ENCODE assay signal across 8 mouse cellular contexts in the genomic region with DNA sequence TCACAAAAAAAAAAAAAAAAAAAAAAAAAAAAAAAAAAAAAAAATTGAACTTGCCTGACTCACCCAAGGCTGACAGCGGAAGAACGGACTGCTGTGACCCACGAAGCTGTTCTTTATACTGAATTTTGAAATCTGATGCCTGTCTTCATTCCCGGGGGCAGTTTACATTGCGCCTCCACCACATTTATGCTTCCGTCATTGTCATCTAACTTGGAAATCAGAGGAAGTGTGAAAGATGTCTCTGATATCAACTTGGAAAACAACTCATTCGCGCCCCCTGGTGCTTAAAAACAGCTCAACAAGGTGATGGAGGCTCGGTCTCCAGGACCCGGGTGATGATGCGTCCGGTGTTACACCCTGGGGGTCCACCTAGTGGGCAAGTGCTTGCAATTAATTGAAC. TPM values are rescaled to one million over a fixed set of nuclear protein-coding genes. Genes with fewer than 3 reads are reported as not detected.
DNase-seq lines count a peak whose midpoint lies in the region; ATAC-seq and TF ChIP-seq lines count a peak whose summit lies in the region.

No protein-coding gene starts in this region.

- intact Hi-C loops in heart, postnatal 10 days (cut with DNase I) = loop anchor here (1.0 to 5.0 kb wide), 4 partner anchors 115 to 324 kb away; no protein-coding TSS in a partner anchor

- peaks cover 8% of the 10 kb centered on the region for H3K4me1 ChIP-seq in forebrain, embryonic 11.5 days (replicated peaks; ENCODE audit: control insufficient read depth, insufficient read depth, low read length)
- peaks cover 3% of the 10 kb centered on the region; the same call in 1 of the 2 replicates for H3K4me1 ChIP-seq in liver, embryonic 16.5 days (ENCODE audit: control insufficient read depth, low read depth, low read length)
- H3K4me1 ChIP-seq in neural tube, embryonic 12.5 days = peaks cover 9% of the 10 kb centered on the region; the same call in 1 of the 2 replicates
- peaks cover 18% of the 10 kb centered on the region for H3K4me1 ChIP-seq in testis, adult 2 months (ENCODE audit: control insufficient read depth, insufficient read depth, low read length)

- no peaks in the 10 kb centered on the region for H3K27me3 ChIP-seq in C2C12 (ENCODE audit: control insufficient read depth, insufficient read depth, insufficient read length)
- H3K27me3 ChIP-seq in forebrain, embryonic 11.5 days (ENCODE audit: control insufficient read depth, insufficient read depth, low read length) = peaks cover 19% of the 10 kb centered on the region
- H3K27me3 ChIP-seq in liver, embryonic 16.5 days (ENCODE audit: control insufficient read depth, insufficient read depth, low read depth, low read length) = peaks cover 45% of the 10 kb centered on the region
- no peaks in the 10 kb centered on the region for H3K27me3 ChIP-seq in neural tube, embryonic 12.5 days (replicated peaks)
- peaks cover 5% of the 10 kb centered on the region; the same call in 1 of the 2 replicates for H3K27me3 ChIP-seq in testis, adult 2 months (ENCODE audit: control insufficient read depth, insufficient read depth, low read length)

- no peaks in the 10 kb centered on the region for H3K9me3 ChIP-seq in forebrain, embryonic 11.5 days (ENCODE audit: control insufficient read depth, low read length)
- H3K9me3 ChIP-seq in liver, embryonic 16.5 days (replicated peaks; ENCODE audit: control insufficient read depth, low read length) = no peaks in the 10 kb centered on the region
- H3K9me3 ChIP-seq in neural tube, embryonic 12.5 days = no peaks in the 10 kb centered on the region

- no peak overlapping the region for H3K9ac ChIP-seq in forebrain, embryonic 11.5 days (ENCODE audit: low read length)
- H3K9ac ChIP-seq in liver, embryonic 16.5 days (ENCODE audit: low read depth, low read length) = no peak overlapping the region
- H3K9ac ChIP-seq in neural tube, embryonic 12.5 days = no peak overlapping the region

- peak; percentile 89 for DNase-seq in brain, adult 2 months (ENCODE audit: low read depth, low spot score)
- DNase-seq in forebrain, embryonic 11.5 days (ENCODE audit: low spot score) = peak; percentile 94
- DNase-seq in heart, postnatal 10 days = peak; percentile 90 to 95
- DNase-seq in kidney, postnatal 4 days = peak; percentile 96

- no peak overlapping the region for H3K27ac ChIP-seq in forebrain, embryonic 11.5 days (ENCODE audit: low read depth, low read length)
- no peak overlapping the region for H3K27ac ChIP-seq in liver, embryonic 16.5 days (ENCODE audit: low read length)
- H3K27ac ChIP-seq in neural tube, embryonic 12.5 days = no peak overlapping the region
- H3K27ac ChIP-seq in testis, adult 2 months (ENCODE audit: control insufficient read depth, insufficient read depth, low read depth, low read length) = no peak overlapping the region

- H3K79me2 ChIP-seq in C2C12 (ENCODE audit: control insufficient read depth, insufficient read depth) = peaks cover 28% of the 10 kb centered on the region

- WGBS in forebrain, embryonic 11.5 days = under 1% methylated on average over 12 of the region's 12 CpGs
- WGBS in liver, embryonic 16.5 days (ENCODE audit: insufficient replicate concordance) = under 1% methylated on average over 12 of the region's 12 CpGs
- under 1% methylated on average over 12 of the region's 12 CpGs for WGBS in neural tube, embryonic 12.5 days

- no peak overlapping the region for H3K4me3 ChIP-seq in C2C12 (ENCODE audit: insufficient read depth, poor library complexity, severe bottlenecking)
- H3K4me3 ChIP-seq in forebrain, embryonic 11.5 days (ENCODE audit: low read depth, low read length) = no peak overlapping the region
- 0 out of 2 replicates have a peak overlapping the region, but pooled peaks have one; percentile 14 for H3K4me3 ChIP-seq in liver, embryonic 16.5 days (ENCODE audit: low read depth, low read length)
- no peak overlapping the region for H3K4me3 ChIP-seq in neural tube, embryonic 12.5 days
- peak overlapping the region; percentile 25; the same call in 1 of the 2 replicates for H3K4me3 ChIP-seq in testis, adult 2 months (ENCODE audit: control insufficient read depth, low read depth, low read length)

- peak overlapping the region; percentile 31; the same call in 1 of the 2 replicates for H3K4me2 ChIP-seq in forebrain, embryonic 11.5 days (ENCODE audit: low read depth, low read length, severe bottlenecking)
- peak overlapping the region; percentile 78 for H3K4me2 ChIP-seq in liver, embryonic 16.5 days (ENCODE audit: low read depth, low read length)
- H3K4me2 ChIP-seq in neural tube, embryonic 12.5 days (replicated peaks) = peak overlapping the region; percentile 95

- H3ac ChIP-seq in C2C12 (ENCODE audit: control insufficient read depth, insufficient read length, low read depth) = no peak overlapping the region

- TF ChIP-seq CTCF in C2C12 (IDR thresholded peaks at IDR 0.05; ENCODE audit: control insufficient read depth, insufficient read depth, insufficient read length) = peak; percentile 72
- TF ChIP-seq CTCF in testis, adult 2 months (IDR thresholded peaks at IDR 0.05; ENCODE audit: control insufficient read depth, insufficient read depth, insufficient replicate concordance, low read depth, low read length) = peak; percentile 56; the same call in 1 of the 2 replicates

- H3K79me3 ChIP-seq in C2C12 (ENCODE audit: low read depth) = peaks cover 6% of the 10 kb centered on the region

- no peak for TF ChIP-seq POLR2A in testis, adult 2 months (IDR thresholded peaks at IDR 0.05; ENCODE audit: control insufficient read depth, low read depth, low read length)

- no peak for ATAC-seq in forebrain, embryonic 11.5 days (replicated peaks; ENCODE audit: low FRiP score)
- ATAC-seq in liver, embryonic 16.5 days (ENCODE audit: low read depth) = no peak
- no peak for ATAC-seq in neural tube, embryonic 12.5 days (ENCODE audit: low FRiP score, low read depth)

- H3K36me3 ChIP-seq in C2C12 (ENCODE audit: control insufficient read depth, insufficient read depth) = no peaks in the 10 kb centered on the region
- no peaks in the 10 kb centered on the region for H3K36me3 ChIP-seq in forebrain, embryonic 11.5 days (ENCODE audit: control insufficient read depth, insufficient read depth, low read length)
- H3K36me3 ChIP-seq in liver, embryonic 16.5 days (ENCODE audit: control insufficient read depth, insufficient read depth) = no peaks in the 10 kb centered on the region
- H3K36me3 ChIP-seq in neural tube, embryonic 12.5 days = no peaks in the 10 kb centered on the region
- H3K36me3 ChIP-seq in testis, adult 2 months (ENCODE audit: control insufficient read depth, insufficient read depth, low read length) = no peaks in the 10 kb centered on the region

TF ChIP-seq in C2C12, 6 proteins besides CTCF, POLR2A, EP300 and RAD21:
- TF ChIP-seq USF1 (IDR thresholded peaks at IDR 0.05; ENCODE audit: low read depth) (no peak), MAX (IDR thresholded peaks at IDR 0.05) (no peak), MYOD1 (IDR thresholded peaks at IDR 0.05; ENCODE audit: control insufficient read depth, insufficient read length, low read depth) (no peak), MYOG (IDR thresholded peaks at IDR 0.05; ENCODE audit: control insufficient read depth, extremely low read depth, insufficient read length) (no peak)

RNA-seq across cellular contexts. Expression of a gene that starts 1.8 kb away (rescaled TPM):
- 18.8 TPM for polyA plus RNA-seq in C2C12 (2012; fragmentation: generic; extraction: Trizol)
- 16.1 and 17.8 TPM in 2 replicates for polyA plus RNA-seq in forebrain, embryonic 11.5 days (2014; fragmentation: Nextera tagmentation; extraction: Ambion mirVana)
- 10 to 100 TPM; 27.3 to 27.9 TPM for total RNA-seq in heart, postnatal 10 days (2021)
- polyA plus RNA-seq in liver, embryonic 16.5 days (2015; fragmentation: Nextera tagmentation; extraction: Ambion mirVana) = 6.6 and 7.4 TPM in 2 replicates
- polyA plus RNA-seq in neural tube, embryonic 12.5 days (2016; fragmentation: Nextera tagmentation; extraction: Ambion mirVana) = 42.2 and 44.2 TPM in 2 replicates
- polyA plus RNA-seq in testis, adult 2 months (2012; rRNA removed) = 1.6 and 1.8 TPM in 2 replicates

RNA-seq across cellular contexts. Expression of a gene that starts 53.2 kb away (rescaled TPM):
- 14.0 TPM for polyA plus RNA-seq in C2C12 (2012; fragmentation: generic; extraction: Trizol)
- polyA plus RNA-seq in forebrain, embryonic 11.5 days (2014; fragmentation: Nextera tagmentation; extraction: Ambion mirVana) = 33.3 and 33.7 TPM in 2 replicates
- 10 to 100 TPM; 74.1 to 75.8 TPM for total RNA-seq in heart, postnatal 10 days (2021)
- polyA plus RNA-seq in liver, embryonic 16.5 days (2015; fragmentation: Nextera tagmentation; extraction: Ambion mirVana) = 26.8 and 27.2 TPM in 2 replicates
- 51.4 and 52.7 TPM in 2 replicates for polyA plus RNA-seq in neural tube, embryonic 12.5 days (2016; fragmentation: Nextera tagmentation; extraction: Ambion mirVana)
- 6.1 TPM in 2 replicates for polyA plus RNA-seq in testis, adult 2 months (2012; rRNA removed)

Comparison
In these comparisons a context has a peak if more than half of its experiments do, and no peak if none do; other contexts are left out.
1. H3K4me3 ChIP-seq: peak in liver, embryonic 16.5 days (single experiment) and testis, adult 2 months (single experiment); none in C2C12 (single experiment), forebrain, embryonic 11.5 days (single experiment) and neural tube, embryonic 12.5 days (single experiment).
2. H3K4me2 ChIP-seq: peak in every context shown above with its lines; median percentile 95 in neural tube, embryonic 12.5 days; 78 in liver, embryonic 16.5 days; 31 in forebrain, embryonic 11.5 days.
3. Peak in every context shown above with its lines, with median percentiles within 50 percentile points of each other: DNase-seq.